Mouse (Mus musculus) testis, adult 2 months (tissue): Measurements from ENCODE around the gene Rhobtb3.

ENCODE experiments used
- CTCF ChIP-seq: fragments of 200-500 bp; IDR thresholded peaks from 2 replicates; pipeline ENCODE4 v1.5.1; 2012; ENCODE audit warnings: low read depth, mild to moderate bottlenecking, inconsistent platforms, low read length, moderate library complexity; ENCODE audit not compliant: control insufficient read depth, insufficient read depth, insufficient replicate concordance
- POLR2A ChIP-seq: fragments of 200-500 bp; IDR thresholded peaks from 2 replicates; pipeline ENCODE4 v1.6.1; 2012; ENCODE audit warnings: low read depth, mild to moderate bottlenecking, inconsistent platforms, low read length, moderate library complexity; ENCODE audit not compliant: control insufficient read depth

DNA sequence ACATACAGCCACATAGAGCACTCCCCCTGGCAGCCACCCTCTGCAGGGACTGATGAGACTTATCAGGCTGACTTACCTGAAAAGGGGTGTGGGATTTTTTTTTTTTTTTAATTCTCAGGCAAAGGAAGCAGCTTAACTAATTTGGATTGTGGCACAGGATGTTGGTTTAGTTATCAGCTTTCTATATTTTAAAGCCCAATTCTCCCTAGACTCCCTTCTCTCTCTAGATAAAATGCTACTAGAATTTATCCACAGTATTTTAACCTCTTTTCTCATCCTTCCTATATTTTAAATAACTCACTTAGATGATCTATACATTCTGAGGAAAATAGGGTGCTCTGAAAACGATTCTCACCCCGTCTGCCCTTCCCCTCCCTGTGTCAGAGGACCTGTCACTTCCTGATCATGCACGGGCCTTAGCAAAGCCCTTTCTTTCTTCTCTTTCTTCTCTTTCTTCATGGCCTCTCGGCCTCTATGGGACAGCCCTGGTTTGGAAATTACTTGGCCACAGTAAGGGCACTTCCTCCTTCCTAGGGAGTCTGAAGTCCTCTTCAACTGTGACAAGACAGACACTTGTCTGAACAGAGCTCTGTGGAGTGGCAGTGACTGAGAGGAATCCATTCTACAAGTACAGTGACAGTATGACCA is 98.1 kb downstream of the Rhobtb3 start:
- TF ChIP-seq POLR2A (no peak), CTCF (no peak)
